Comparison of ENCODE assay signal across 7 mouse cellular contexts in genomic region chr9:115309977-115310345, GRCm38 (mm10). TPM values are rescaled to one million over a fixed set of nuclear protein-coding genes. Genes with fewer than 3 reads are reported as not detected.
DNase-seq lines count a peak whose midpoint lies in the region; ATAC-seq and TF ChIP-seq lines count a peak whose summit lies in the region.

No protein-coding gene starts in this region.

- WGBS in spleen, adult 2 months, result under 1% methylated on average over 34 of the region's 42 CpGs
- WGBS in hindbrain, embryonic 12.5 days, result under 1% methylated on average over 32 of the region's 42 CpGs
- WGBS in liver, embryonic 16.5 days (ENCODE audit: insufficient replicate concordance), result under 1% methylated on average over 39 of the region's 42 CpGs

- H3K4me2 ChIP-seq in hindbrain, embryonic 12.5 days (replicated peaks), result peak overlapping the region; percentile 68
- H3K4me2 ChIP-seq in liver, embryonic 16.5 days (ENCODE audit: low read depth, low read length), result peak overlapping the region; percentile 80

- no peak for DNase-seq in spleen, adult 2 months (ENCODE audit: low read depth in 1 of 2, low spot score in 2 of 2)
- DNase-seq in spleen, postnatal 10 days (ENCODE audit: low spot score in 2 of 2), result no peak
- DNase-seq in skeletal muscle tissue, adult 2 months (ENCODE audit: low read depth, low spot score), result peak; percentile 81
- DNase-seq in left cerebral cortex, postnatal 14 days (ENCODE audit: low spot score in 2 of 2), result no peak

- peak overlapping the region; percentile 97 for H3K27ac ChIP-seq in spleen, adult 2 months (ENCODE audit: insufficient read depth, low read length)
- H3K27ac ChIP-seq in cortical plate, adult 2 months (ENCODE audit: insufficient read depth, low read length), result peak overlapping the region; percentile 99
- H3K27ac ChIP-seq in hindbrain, embryonic 12.5 days, result peak overlapping the region; percentile 98
- peak overlapping the region; percentile 95 for H3K27ac ChIP-seq in liver, embryonic 16.5 days (ENCODE audit: low read length)

- intact Hi-C loops in left cerebral cortex, postnatal 14 days (cut with DNase I), result loop anchor here (10.0 kb wide), 1 partner anchor 395 kb away; no protein-coding TSS in a partner anchor

- H3K9me3 ChIP-seq in hindbrain, embryonic 12.5 days (replicated peaks), result no peaks in the 10 kb centered on the region
- no peaks in the 10 kb centered on the region for H3K9me3 ChIP-seq in liver, embryonic 16.5 days (replicated peaks; ENCODE audit: control insufficient read depth, low read length)

- peaks cover 9% of the 10 kb centered on the region for H3K4me1 ChIP-seq in spleen, adult 2 months (ENCODE audit: control insufficient read depth, insufficient read depth, insufficient read length)
- H3K4me1 ChIP-seq in cortical plate, adult 2 months (ENCODE audit: control insufficient read depth, insufficient read depth, low read length), result peaks cover 5% of the 10 kb centered on the region
- H3K4me1 ChIP-seq in hindbrain, embryonic 12.5 days, result peaks cover 31% of the 10 kb centered on the region
- H3K4me1 ChIP-seq in liver, embryonic 16.5 days (ENCODE audit: control insufficient read depth, low read depth, low read length), result peaks cover 41% of the 10 kb centered on the region

- no peaks in the 10 kb centered on the region for H3K27me3 ChIP-seq in spleen, adult 2 months (ENCODE audit: control insufficient read depth, insufficient read depth, low read length)
- H3K27me3 ChIP-seq in hindbrain, embryonic 12.5 days, result no peaks in the 10 kb centered on the region
- H3K27me3 ChIP-seq in liver, embryonic 16.5 days (ENCODE audit: control insufficient read depth, insufficient read depth, low read depth, low read length), result no peaks in the 10 kb centered on the region

- no peak for TF ChIP-seq CTCF in spleen, adult 2 months (IDR thresholded peaks at IDR 0.05; ENCODE audit: extremely low read depth, insufficient read depth, insufficient read length, insufficient replicate concordance)
- no peak for TF ChIP-seq CTCF in cortical plate, adult 2 months (IDR thresholded peaks at IDR 0.05; ENCODE audit: extremely low read depth, insufficient read depth, low read length)

- no peaks in the 10 kb centered on the region for H3K36me3 ChIP-seq in spleen, adult 2 months (ENCODE audit: control insufficient read depth, insufficient read depth, low read length)
- H3K36me3 ChIP-seq in hindbrain, embryonic 12.5 days, result no peaks in the 10 kb centered on the region
- H3K36me3 ChIP-seq in liver, embryonic 16.5 days (ENCODE audit: control insufficient read depth, insufficient read depth), result no peaks in the 10 kb centered on the region

- TF ChIP-seq POLR2A in spleen, adult 2 months (IDR thresholded peaks at IDR 0.05; ENCODE audit: low read depth, low read length), result no peak
- TF ChIP-seq POLR2A in cortical plate, adult 2 months (IDR thresholded peaks at IDR 0.05; ENCODE audit: extremely low read depth, insufficient read depth, low read length), result no peak

- ATAC-seq in hindbrain, embryonic 12.5 days (ENCODE audit: low FRiP score), result no peak
- peak; percentile 82 for ATAC-seq in liver, embryonic 16.5 days (ENCODE audit: low read depth)

- H3K9ac ChIP-seq in hindbrain, embryonic 12.5 days, result peak overlapping the region; percentile 97
- peak overlapping the region; percentile 99 for H3K9ac ChIP-seq in liver, embryonic 16.5 days (ENCODE audit: low read depth, low read length)

- H3K4me3 ChIP-seq in spleen, adult 2 months (ENCODE audit: extremely low read depth, insufficient read depth, insufficient read length), result peak overlapping the region; percentile 77
- H3K4me3 ChIP-seq in cortical plate, adult 2 months (ENCODE audit: insufficient read depth, low read length), result peak overlapping the region; percentile 79
- H3K4me3 ChIP-seq in hindbrain, embryonic 12.5 days, result peak overlapping the region; percentile 97
- H3K4me3 ChIP-seq in liver, embryonic 16.5 days (ENCODE audit: low read depth, low read length), result peak overlapping the region; percentile 99

RNA-seq across cellular contexts. Expression of gene Stt3b, which starts 0.3 kb away (rescaled TPM):
- 33.5 and 50.8 TPM in 2 replicates for polyA plus RNA-seq in spleen, adult 2 months (2012; rRNA removed)
- 47.0 and 48.3 TPM in 2 replicates for polyA plus RNA-seq in cortical plate, adult 2 months (2012; rRNA removed)
- polyA plus RNA-seq in hindbrain, embryonic 12.5 days (2016; fragmentation: Nextera tagmentation; extraction: Ambion mirVana), result 122 and 123 TPM in 2 replicates
- 58.5 and 62.9 TPM in 2 replicates for polyA plus RNA-seq in liver, embryonic 16.5 days (2015; fragmentation: Nextera tagmentation; extraction: Ambion mirVana)
- total RNA-seq in left cerebral cortex, postnatal 14 days (2021), result 10 to 100 TPM; 94.4 to 96.2 TPM
